Mouse (Mus musculus) liver, adult (tissue): Measurements from ENCODE around the gene Gm29582.
"Not testable (repeated sequence)": the region's sequence is repeated elsewhere in the genome, so short reads cannot be mapped to it uniquely, and the experiment has no call there.

ENCODE experiments used
- GATA4 ChIP-seq: IDR thresholded peaks from 2 replicates; pipeline ENCODE4 v1.6.1; 2014; ENCODE audit warnings: mild to moderate bottlenecking, low read length; ENCODE audit not compliant: insufficient replicate concordance

The Gm29582 gene

GRCm38 (mm10) chrY:30738461-30738860, at the start of gene Gm29582:
Gene Gm29582 (minus strand): TSS chrY:30738561.
- TF ChIP-seq GATA4 = not testable (repeated sequence)
